Comparison of ENCODE assay signal across 10 mouse cellular contexts in the genomic region with DNA sequence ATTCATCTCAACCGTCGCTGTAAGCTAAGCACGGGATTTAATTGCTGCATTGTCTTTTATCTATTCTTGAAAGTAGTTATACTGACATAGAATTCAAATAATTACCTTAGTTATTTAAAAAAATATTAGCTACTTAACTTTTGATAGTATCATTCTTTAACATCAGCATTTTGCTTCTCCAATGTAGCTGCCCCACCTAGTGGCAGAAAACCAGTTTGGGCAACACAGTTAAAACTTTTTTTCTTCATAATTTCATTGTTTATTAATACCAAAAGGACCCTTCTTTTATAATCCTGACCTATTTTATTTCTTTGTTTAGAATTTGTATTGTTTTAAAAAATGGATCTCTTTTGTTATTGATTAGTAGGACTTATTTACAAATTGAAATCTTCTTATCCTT. TPM values are rescaled to one million over a fixed set of nuclear protein-coding genes. Genes with fewer than 3 reads are reported as not detected.
DNase-seq lines count a peak whose midpoint lies in the region; ATAC-seq and TF ChIP-seq lines count a peak whose summit lies in the region.
"Had no signal": no experiment of that assay in that cellular context is flagged by ENCODE, and none has a peak within 500 bp of the region (broad histone marks: within the 10 kb centered on the region; RNA-seq: fewer than 3 reads in every experiment).

No protein-coding gene starts in this region.

- no peak overlapping the region for H3K27ac ChIP-seq in hindbrain, embryonic 11.5 days (ENCODE audit: low read depth, low read length)
- no peak overlapping the region for H3K27ac ChIP-seq in hindbrain, embryonic 13.5 days
- H3K27ac ChIP-seq: lung, embryonic 15.5 days; stomach, embryonic 15.5 days had no signal

- WGBS in hindbrain, embryonic 11.5 days: 93% methylated on average over 3 of the region's 3 CpGs
- 94% methylated on average over 3 of the region's 3 CpGs for WGBS in hindbrain, embryonic 13.5 days

- no peak for TF ChIP-seq CTCF in brain, embryonic 14.5 days (IDR thresholded peaks at IDR 0.05; ENCODE audit: borderline replicate concordance, extremely low read depth, insufficient read depth, insufficient read length)

- ATAC-seq in hindbrain, embryonic 11.5 days (ENCODE audit: low FRiP score): no peak
- no peak for ATAC-seq in hindbrain, embryonic 13.5 days (ENCODE audit: low FRiP score)

- H3K9ac ChIP-seq in hindbrain, embryonic 11.5 days (ENCODE audit: low read depth, low read length): no peak overlapping the region
- H3K9ac ChIP-seq in hindbrain, embryonic 13.5 days: no peak overlapping the region
- H3K9ac ChIP-seq: lung, embryonic 15.5 days; stomach, embryonic 15.5 days had no signal

- no peak overlapping the region for H3K4me2 ChIP-seq in hindbrain, embryonic 11.5 days (replicated peaks; ENCODE audit: low read depth, low read length)
- H3K4me2 ChIP-seq in hindbrain, embryonic 13.5 days: no peak overlapping the region
- H3K4me2 ChIP-seq: lung, embryonic 15.5 days; stomach, embryonic 15.5 days had no signal

- no peak overlapping the region for H3K4me3 ChIP-seq in hindbrain, embryonic 11.5 days (ENCODE audit: low read depth, low read length)
- no peak overlapping the region for H3K4me3 ChIP-seq in hindbrain, embryonic 13.5 days
- H3K4me3 ChIP-seq: lung, embryonic 15.5 days; stomach, embryonic 15.5 days had no signal

- no peaks in the 10 kb centered on the region for H3K36me3 ChIP-seq in hindbrain, embryonic 11.5 days (ENCODE audit: control insufficient read depth, insufficient read depth, low read length)
- peaks cover 23% of the 10 kb centered on the region for H3K36me3 ChIP-seq in hindbrain, embryonic 13.5 days
- H3K36me3 ChIP-seq: stomach, embryonic 15.5 days had no signal

- peak; percentile 13 for DNase-seq in hindbrain, embryonic 11.5 days (ENCODE audit: low spot score)
- DNase-seq in right cerebral cortex, adult 2 months (ENCODE audit: low spot score in 2 of 2): peak; percentile 37 to 39
- DNase-seq in right cerebral cortex, postnatal 25 days: no peak
- DNase-seq in brain, embryonic 14.5 days (ENCODE audit: low read depth): peak; percentile 27
- peak; percentile 47 for DNase-seq in thymus, postnatal 25 days
- no peak for DNase-seq in MN1 (ENCODE audit: low spot score)

- H3K4me1 ChIP-seq in hindbrain, embryonic 11.5 days (replicated peaks; ENCODE audit: control insufficient read depth, insufficient read depth, low read length): no peaks in the 10 kb centered on the region
- H3K4me1 ChIP-seq in hindbrain, embryonic 13.5 days (replicated peaks): no peaks in the 10 kb centered on the region
- H3K4me1 ChIP-seq: lung, embryonic 15.5 days; stomach, embryonic 15.5 days had no signal

- TF ChIP-seq POLR2A in brain, embryonic 14.5 days (IDR thresholded peaks at IDR 0.05; ENCODE audit: borderline replicate concordance, extremely low read depth, insufficient read depth, insufficient read length, poor library complexity, severe bottlenecking): no peak

- no peaks in the 10 kb centered on the region for H3K9me3 ChIP-seq in hindbrain, embryonic 11.5 days (ENCODE audit: control insufficient read depth, low read length)
- no peaks in the 10 kb centered on the region for H3K9me3 ChIP-seq in hindbrain, embryonic 13.5 days
- H3K9me3 ChIP-seq: lung, embryonic 15.5 days; stomach, embryonic 15.5 days had no signal

- H3K27me3 ChIP-seq in hindbrain, embryonic 11.5 days (ENCODE audit: control insufficient read depth, insufficient read depth, low read length): no peaks in the 10 kb centered on the region
- H3K27me3 ChIP-seq in hindbrain, embryonic 13.5 days: no peaks in the 10 kb centered on the region
- H3K27me3 ChIP-seq: lung, embryonic 15.5 days; stomach, embryonic 15.5 days had no signal

RNA-seq across cellular contexts. Expression of a gene that starts 17.3 kb away (rescaled TPM):
- 7.1 and 10.6 TPM in 2 replicates for polyA plus RNA-seq in hindbrain, embryonic 11.5 days (2014; fragmentation: Nextera tagmentation; extraction: Ambion mirVana)
- polyA plus RNA-seq in hindbrain, embryonic 13.5 days (2015; fragmentation: Nextera tagmentation; extraction: Ambion mirVana): 7.8 and 9.0 TPM in 2 replicates
- polyA plus RNA-seq in brain, embryonic 14.5 days (2012; rRNA removed): 30.0 and 33.6 TPM in 2 replicates

RNA-seq across cellular contexts. Expression of a gene that starts 49.9 kb away (rescaled TPM):
- 0.07 TPM in 1 of 2 replicates, not detected in the other for polyA plus RNA-seq in hindbrain, embryonic 11.5 days (2014; fragmentation: Nextera tagmentation; extraction: Ambion mirVana)
- polyA plus RNA-seq in hindbrain, embryonic 13.5 days (2015; fragmentation: Nextera tagmentation; extraction: Ambion mirVana): not detected in 2 replicates
- polyA plus RNA-seq in brain, embryonic 14.5 days (2012; rRNA removed): not detected in 2 replicates
- polyA plus RNA-seq: neural tube, embryonic 14.5 days had no signal

Comparison
In these comparisons a context has a peak if more than half of its experiments do, and no peak if none do; other contexts are left out.
1. DNase-seq: peak in hindbrain, embryonic 11.5 days (single experiment), right cerebral cortex, adult 2 months (2 of 2), brain, embryonic 14.5 days (single experiment) and thymus, postnatal 25 days (single experiment); none in right cerebral cortex, postnatal 25 days (single experiment) and MN1 (single experiment).